Mouse (Mus musculus) heart, embryonic 13.5 days (tissue): ENCODE measurements around the gene Epn3. TPM values are rescaled to one million over a fixed set of nuclear protein-coding genes. Genes with fewer than 3 reads are reported as not detected.

Source experiments
- ATAC-seq: fragments of 200-750 bp; cut with Nextera tagmentation; 2 replicates; pipeline ENCODE4 v1.8.0; 2017; ENCODE audit warnings: moderate TSS enrichment; ENCODE audit not compliant: insufficient number of reproducible peaks, low FRiP score, low TSS enrichment; ENCODE audit errors: extremely low read depth
- H3K27ac ChIP-seq: fragments of 300-500 bp; sonication (generic); replicated peaks from 2 replicates; pipeline ENCODE4 v1.5.1; 2015; ENCODE audit warnings: moderate library complexity, mild to moderate bottlenecking, inconsistent platforms
- H3K27me3 ChIP-seq: fragments of 300-500 bp; sonication (generic); replicated peaks from 2 replicates; pipeline ENCODE4 v1.6.1; 2015; ENCODE audit warnings: mild to moderate bottlenecking, inconsistent platforms
- H3K36me3 ChIP-seq: fragments of 300-500 bp; sonication (generic); 2 replicates; pipeline ENCODE4 v1.6.1; 2015; ENCODE audit warnings: mild to moderate bottlenecking, inconsistent platforms
- H3K4me1 ChIP-seq: fragments of 300-500 bp; sonication (generic); 2 replicates; pipeline ENCODE4 v1.6.1; 2015; ENCODE audit warnings: inconsistent platforms
- H3K4me2 ChIP-seq: fragments of 300-500 bp; sonication (generic); 2 replicates; pipeline ENCODE4 v1.6.1; 2015; ENCODE audit warnings: inconsistent platforms, mild to moderate bottlenecking, moderate library complexity
- H3K4me3 ChIP-seq: fragments of 300-500 bp; sonication (generic); 2 replicates; pipeline ENCODE4 v1.5.1; 2015; ENCODE audit warnings: moderate library complexity, mild to moderate bottlenecking, inconsistent platforms
- H3K9ac ChIP-seq: fragments of 300-500 bp; sonication (generic); 2 replicates; pipeline ENCODE4 v1.6.1; 2015; ENCODE audit warnings: inconsistent platforms, mild to moderate bottlenecking, moderate library complexity
- H3K9me3 ChIP-seq: fragments of 300-500 bp; sonication (generic); 2 replicates; pipeline ENCODE4 v1.6.1; 2016; ENCODE audit warnings: inconsistent platforms
- WGBS: fragments of 180-500 bp; shearing (Covaris S2); methylation state at CpG from one replicate; pipeline ENCODE4 v1.1.7; 2015; ENCODE audit warnings: mixed read lengths; 5-methylcytosine and 5-hydroxymethylcytosine counted together
- polyA plus RNA-seq: library from polyadenylated mRNA; unstranded; fragments of >200 nt; fragmentation: Nextera tagmentation; extraction: Ambion mirVana; gene quantifications from 2 replicates; pipeline ENCODE4 v1.2.1, GENCODE M21; 2015

The Epn3 gene
- polyA plus RNA-seq, 1 experiment from 2014 or later = 11.8 TPM

DNA sequence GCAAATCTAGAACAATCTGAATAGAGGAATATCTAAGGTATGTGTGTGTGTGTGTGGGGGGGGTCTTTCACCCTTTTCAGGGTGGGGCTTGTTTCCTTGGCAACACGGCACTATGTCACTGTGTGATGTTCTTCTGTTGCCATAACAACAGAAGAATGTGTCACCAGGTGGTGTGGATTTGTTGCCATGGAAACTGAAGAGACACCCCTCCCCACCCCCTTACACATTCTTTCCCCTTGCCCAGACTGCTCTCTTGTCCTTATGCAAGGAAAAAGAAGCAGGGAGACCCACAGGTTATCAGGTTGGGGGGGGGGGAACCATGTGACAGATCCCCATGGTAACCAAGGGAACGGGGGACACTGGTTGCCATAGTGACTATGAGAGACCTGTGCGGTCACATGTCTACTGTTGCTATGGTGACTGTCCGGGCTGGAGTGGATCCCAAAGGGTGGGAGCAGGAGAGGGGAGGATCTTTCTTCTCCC, 31.2 kb downstream of the Epn3 start:
- H3K9ac ChIP-seq = no peak overlapping the region
- no peak for ATAC-seq
- H3K36me3 ChIP-seq = no peaks in the 10 kb centered on the region
- 0 out of 2 replicates have a peak overlapping the region, but pooled peaks have one; percentile 17 for H3K4me2 ChIP-seq
- H3K9me3 ChIP-seq = no peaks in the 10 kb centered on the region
- peak overlapping the region; percentile 49 for H3K27ac ChIP-seq
- H3K4me3 ChIP-seq = no peak overlapping the region
- H3K27me3 ChIP-seq = peaks cover 30% of the 10 kb centered on the region
- 33% methylated on average over 4 of the region's 4 CpGs for WGBS
- peaks cover 73% of the 10 kb centered on the region for H3K4me1 ChIP-seq

DNA sequence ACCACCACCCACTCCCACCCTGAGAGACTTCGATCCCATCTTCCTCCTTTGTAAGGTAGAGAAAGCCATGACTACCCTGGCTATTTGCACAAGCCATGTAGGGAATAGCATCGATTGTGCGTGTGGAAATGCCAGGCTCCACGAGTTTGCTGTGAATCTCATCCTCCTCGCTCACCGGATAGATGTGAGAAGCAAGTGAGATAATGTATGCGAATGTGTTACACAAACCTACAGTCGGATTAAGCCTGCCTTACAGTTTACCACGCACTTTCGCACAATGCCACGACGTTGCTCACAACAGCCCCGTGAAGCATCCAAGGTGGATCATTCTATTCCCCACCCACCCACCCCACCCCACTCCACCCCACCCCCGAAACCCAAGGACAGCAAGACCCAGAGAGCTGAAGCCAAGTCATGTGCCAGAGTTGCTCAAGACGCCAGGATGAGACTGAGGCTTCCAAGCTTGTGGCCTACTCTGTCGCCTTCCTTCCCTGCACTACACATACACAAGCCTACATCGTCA, 33.4 kb downstream of the Epn3 start:
- Histone ChIP-seq H3K9ac (no peak overlapping the region), H3K4me3 (no peak overlapping the region), H3K4me1 (peaks cover 51% of the 10 kb centered on the region), H3K9me3 (no peaks in the 10 kb centered on the region), H3K4me2 (no peak overlapping the region), H3K36me3 (peaks cover 4% of the 10 kb centered on the region; the same call in 1 of the 2 replicates), H3K27me3 (peaks cover 7% of the 10 kb centered on the region), H3K27ac (no peak overlapping the region)
- ATAC-seq = no peak
- 85% methylated on average over 17 of the region's 17 CpGs for WGBS

DNA sequence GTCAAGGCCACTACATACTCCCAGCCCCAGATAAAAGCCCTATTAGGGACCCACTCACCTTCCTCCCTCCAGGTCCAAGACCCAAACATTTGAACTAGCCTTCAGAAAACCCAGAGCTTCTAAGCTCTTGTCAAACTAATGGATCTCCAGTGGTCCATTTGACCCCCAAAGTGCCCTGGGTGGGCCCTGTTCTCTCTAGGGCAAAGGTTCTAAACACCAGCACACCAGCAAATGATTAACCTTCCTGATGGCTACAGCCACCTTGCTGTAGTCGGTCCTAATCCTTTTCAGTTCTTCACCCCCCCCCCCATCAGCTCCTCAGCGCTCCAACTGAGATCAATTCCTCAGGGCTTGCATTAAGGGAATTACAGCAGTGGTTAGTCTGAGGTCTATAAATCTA, 35.6 kb downstream of the Epn3 start:
- H3K27ac ChIP-seq = no peak overlapping the region
- ATAC-seq = no peak
- H3K9me3 ChIP-seq = no peaks in the 10 kb centered on the region
- H3K4me2 ChIP-seq = no peak overlapping the region
- 70% methylated on average over 2 of the region's 2 CpGs for WGBS
- H3K36me3 ChIP-seq = peaks cover 8% of the 10 kb centered on the region
- no peak overlapping the region for H3K9ac ChIP-seq
- H3K4me3 ChIP-seq = no peak overlapping the region
- H3K27me3 ChIP-seq = peaks cover 4% of the 10 kb centered on the region
- H3K4me1 ChIP-seq = peaks cover 33% of the 10 kb centered on the region

DNA sequence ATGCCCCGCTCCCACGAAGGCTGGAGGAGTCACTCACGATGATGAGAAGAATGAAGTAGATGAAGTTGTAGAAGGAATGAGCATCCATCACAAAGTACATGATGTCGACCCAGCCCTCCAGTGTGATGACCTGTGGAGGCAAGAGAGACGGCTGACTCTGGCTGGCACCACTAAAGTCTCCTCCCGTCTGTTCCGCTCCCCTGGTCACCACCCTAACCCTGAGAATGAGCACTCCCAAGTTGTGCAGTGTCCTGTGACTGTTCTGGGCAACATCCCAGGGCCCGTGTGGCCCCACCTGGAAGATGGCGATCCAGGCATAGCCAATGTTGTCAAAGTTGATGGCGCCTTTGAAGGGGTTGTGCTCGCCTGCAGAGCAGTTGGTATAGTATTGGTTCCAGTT, 37.9 kb downstream of the Epn3 start:
- no peak overlapping the region for H3K4me3 ChIP-seq
- ATAC-seq = no peak
- H3K36me3 ChIP-seq = peaks cover 9% of the 10 kb centered on the region
- H3K4me2 ChIP-seq = no peak overlapping the region
- H3K4me1 ChIP-seq = peaks cover 15% of the 10 kb centered on the region
- 87% methylated on average over 11 of the region's 11 CpGs for WGBS
- H3K27ac ChIP-seq = no peak overlapping the region
- H3K27me3 ChIP-seq = peaks cover 17% of the 10 kb centered on the region
- H3K9me3 ChIP-seq = no peaks in the 10 kb centered on the region
- no peak overlapping the region for H3K9ac ChIP-seq

DNA sequence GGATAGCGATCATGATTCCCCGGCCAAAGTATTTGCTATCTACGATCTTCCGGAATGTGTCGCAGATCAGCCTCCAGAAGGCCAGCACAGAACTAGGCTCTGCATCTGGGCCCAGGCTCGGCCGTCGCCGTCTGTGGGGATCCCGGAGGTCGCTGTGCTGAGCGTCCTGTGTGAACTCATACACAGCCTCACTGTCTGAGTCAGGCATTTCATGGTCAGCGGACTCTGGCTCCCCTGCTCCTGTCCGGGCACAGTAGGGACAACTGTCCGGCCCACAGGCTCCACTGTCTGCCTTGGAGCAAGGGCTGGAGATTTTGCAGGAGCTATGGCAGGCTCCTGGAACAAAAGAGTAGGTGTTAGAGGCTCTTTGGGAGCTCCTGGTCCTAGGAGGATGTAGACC, 42.8 kb downstream of the Epn3 start:
- H3K4me3 ChIP-seq = no peak overlapping the region
- 78% methylated on average over 15 of the region's 15 CpGs for WGBS
- no peaks in the 10 kb centered on the region for H3K9me3 ChIP-seq
- peaks cover 28% of the 10 kb centered on the region for H3K4me1 ChIP-seq
- H3K27ac ChIP-seq = no peak overlapping the region
- H3K36me3 ChIP-seq = peaks cover 6% of the 10 kb centered on the region
- no peak overlapping the region for H3K9ac ChIP-seq
- no peak overlapping the region for H3K4me2 ChIP-seq
- ATAC-seq = no peak
- peaks cover 37% of the 10 kb centered on the region for H3K27me3 ChIP-seq

DNA sequence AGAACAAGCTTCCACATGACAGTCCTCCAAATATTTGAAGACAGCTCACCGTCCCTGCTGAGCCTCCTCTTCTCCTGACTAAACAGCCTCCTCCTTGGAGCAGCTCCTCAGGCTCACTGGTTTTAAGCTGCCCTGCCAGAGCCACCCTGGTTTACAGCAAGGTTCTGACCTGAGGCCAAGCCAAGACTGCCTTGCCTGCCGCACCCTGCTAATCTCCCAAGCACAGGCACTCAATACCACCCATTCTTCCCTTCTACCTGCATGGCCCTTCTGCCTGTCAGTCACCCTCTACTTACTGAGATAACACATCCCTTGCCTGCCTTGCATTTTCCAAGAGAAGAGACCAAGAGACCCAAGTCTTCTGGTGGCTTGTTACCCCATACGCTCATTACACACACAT, 43.4 kb downstream of the Epn3 start:
- H3K27ac ChIP-seq = no peak overlapping the region

DNA sequence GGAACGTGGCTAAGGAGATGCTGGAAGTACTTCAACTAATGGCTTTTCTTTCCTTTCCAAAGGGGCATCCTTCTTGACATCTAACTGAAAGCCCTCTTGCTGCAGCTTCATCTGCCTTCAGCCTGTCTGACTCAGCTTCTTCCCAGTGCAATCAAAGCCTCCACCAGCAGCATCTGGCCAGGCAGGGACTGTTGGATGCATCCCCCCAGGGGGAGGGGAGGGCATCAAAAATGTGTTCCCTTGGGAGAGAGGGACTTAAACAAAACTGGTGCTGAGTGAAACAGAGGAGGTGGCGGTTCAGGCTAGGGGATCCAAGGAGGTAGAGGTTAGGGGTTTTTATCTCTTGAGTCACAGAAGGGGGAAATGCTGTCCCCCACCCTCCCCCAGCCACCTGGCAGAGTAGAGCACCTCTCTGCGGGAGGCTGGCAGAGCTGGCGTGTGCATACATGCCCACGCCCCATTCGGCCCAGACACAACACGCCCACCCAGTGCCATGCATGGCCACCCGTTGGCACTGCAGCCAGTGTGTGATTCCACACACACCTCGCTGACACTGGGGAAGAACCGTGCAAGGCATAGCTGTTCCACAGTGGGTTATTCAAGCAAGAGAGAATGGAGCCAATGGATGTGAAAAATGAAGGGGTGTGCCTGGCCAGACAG, 44.5 kb downstream of the Epn3 start:
- no peak overlapping the region for H3K4me3 ChIP-seq
- H3K27ac ChIP-seq = no peak overlapping the region
- H3K27me3 ChIP-seq = peaks cover 37% of the 10 kb centered on the region
- H3K36me3 ChIP-seq = peaks cover 4% of the 10 kb centered on the region; the same call in 1 of the 2 replicates
- WGBS = 71% methylated on average over 10 of the region's 10 CpGs
- H3K4me1 ChIP-seq = peaks cover 45% of the 10 kb centered on the region
- H3K9me3 ChIP-seq = no peaks in the 10 kb centered on the region
- no peak overlapping the region for H3K9ac ChIP-seq
- peak overlapping the region; percentile 27; the same call in 1 of the 2 replicates for H3K4me2 ChIP-seq
- ATAC-seq = no peak

More for the DNA sequence above, 43.4 kb downstream of the Epn3 start:
- peaks cover 35% of the 10 kb centered on the region for H3K4me1 ChIP-seq
- WGBS = 60% methylated on average over 3 of the region's 3 CpGs
- no peaks in the 10 kb centered on the region for H3K9me3 ChIP-seq
- H3K36me3 ChIP-seq = peaks cover 4% of the 10 kb centered on the region; the same call in 1 of the 2 replicates
- H3K4me3 ChIP-seq = no peak overlapping the region
- H3K4me2 ChIP-seq = peak overlapping the region; percentile 27; the same call in 1 of the 2 replicates
- H3K27me3 ChIP-seq = peaks cover 37% of the 10 kb centered on the region
- no peak for ATAC-seq
- no peak overlapping the region for H3K9ac ChIP-seq

DNA sequence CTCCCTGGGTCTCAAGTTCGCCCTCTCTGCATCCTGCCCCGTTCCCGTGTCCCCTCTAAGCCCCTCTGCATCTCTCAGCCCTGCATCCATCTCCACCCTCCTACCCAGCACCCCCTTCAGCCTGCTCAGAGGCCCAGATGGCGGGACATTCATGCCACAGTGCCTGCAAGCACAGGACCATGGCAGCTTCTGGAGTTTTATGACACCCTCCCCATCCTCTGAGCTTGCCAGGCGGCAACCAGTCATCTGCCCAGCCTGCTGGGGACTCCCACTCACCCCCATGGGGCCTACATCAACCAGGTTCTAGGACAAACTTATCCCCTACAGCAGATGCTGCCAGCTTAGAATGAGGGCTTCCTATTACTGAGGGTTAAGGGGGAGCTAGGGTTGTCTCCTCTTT, 45.0 kb downstream of the Epn3 start:
- peak overlapping the region; percentile 27; the same call in 1 of the 2 replicates for H3K4me2 ChIP-seq
- H3K27ac ChIP-seq = no peak overlapping the region
- no peak overlapping the region for H3K4me3 ChIP-seq
- peaks cover 4% of the 10 kb centered on the region; the same call in 1 of the 2 replicates for H3K36me3 ChIP-seq
- no peak overlapping the region for H3K9ac ChIP-seq
- ATAC-seq = no peak
- H3K9me3 ChIP-seq = no peaks in the 10 kb centered on the region
- H3K27me3 ChIP-seq = peaks cover 37% of the 10 kb centered on the region
- H3K4me1 ChIP-seq = peaks cover 50% of the 10 kb centered on the region
- WGBS = 74% methylated on average over 5 of the region's 5 CpGs

DNA sequence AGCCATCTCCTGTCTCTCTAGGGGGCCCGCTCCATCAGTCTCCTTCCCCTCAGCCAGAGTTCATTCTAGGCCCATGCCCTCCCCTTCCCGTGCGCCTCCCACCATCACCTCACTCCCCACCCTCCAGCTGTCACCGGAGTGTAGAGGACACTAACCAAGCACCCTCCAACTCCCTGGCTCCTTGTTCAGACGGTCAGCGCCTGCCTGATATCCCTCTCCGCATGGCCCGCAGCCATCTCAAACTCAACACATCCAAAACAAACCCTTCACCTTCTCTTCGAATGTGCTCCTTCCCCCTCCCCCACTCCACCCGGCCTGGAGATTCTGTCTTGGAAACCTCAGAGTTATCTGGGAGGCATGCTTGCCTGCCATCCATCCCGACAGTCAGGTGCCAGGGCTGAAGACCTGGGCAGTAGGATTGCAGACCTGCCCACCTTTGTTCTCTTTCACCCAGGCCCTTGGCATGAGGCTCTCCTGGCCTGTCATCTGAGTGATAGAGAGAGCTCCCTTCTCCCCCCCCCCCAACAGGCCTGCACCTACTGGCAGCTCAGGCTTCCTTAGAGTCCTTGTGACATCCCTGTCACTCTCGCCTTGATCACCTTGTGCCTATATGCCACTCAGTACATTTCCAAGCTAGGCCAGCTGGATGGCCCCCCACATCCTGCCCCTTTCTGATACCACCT, 48.5 kb downstream of the Epn3 start:
- peaks cover 31% of the 10 kb centered on the region for H3K27me3 ChIP-seq
- peaks cover 65% of the 10 kb centered on the region for H3K4me1 ChIP-seq
- peak; percentile 70; the same call in 1 of the 2 replicates for ATAC-seq
- peak overlapping the region; percentile 62; the same call in 1 of the 2 replicates for H3K9ac ChIP-seq
- 13% methylated on average over 12 of the region's 12 CpGs for WGBS
- H3K36me3 ChIP-seq = no peaks in the 10 kb centered on the region
- peak overlapping the region; percentile 93 for H3K27ac ChIP-seq
- no peak overlapping the region for H3K4me3 ChIP-seq
- H3K9me3 ChIP-seq = no peaks in the 10 kb centered on the region
- H3K4me2 ChIP-seq = peak overlapping the region; percentile 37

DNA sequence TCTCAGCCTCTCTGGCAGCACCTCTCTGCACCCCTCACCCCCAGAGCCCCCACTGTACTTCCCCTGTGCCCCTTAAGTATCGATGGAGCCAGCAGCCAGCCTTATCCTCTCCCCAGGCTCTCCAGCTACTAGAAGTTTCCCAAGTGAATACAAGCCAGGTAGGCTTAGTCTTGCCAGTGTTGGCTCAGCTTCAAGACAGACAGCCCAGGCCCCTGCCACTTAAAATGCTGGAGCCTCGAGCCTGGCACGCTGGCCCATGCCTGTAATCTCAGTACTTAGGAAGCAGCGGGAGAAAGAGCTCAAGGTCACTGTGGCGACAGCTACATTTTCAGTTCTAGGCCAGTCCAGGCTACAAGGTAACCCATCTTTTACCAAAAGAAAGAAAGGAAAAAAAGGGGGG, 49.9 kb downstream of the Epn3 start:
- Histone ChIP-seq H3K27ac (peak overlapping the region; percentile 93), H3K4me2 (peak overlapping the region; percentile 30; the same call in 1 of the 2 replicates), H3K4me1 (peaks cover 63% of the 10 kb centered on the region), H3K36me3 (no peaks in the 10 kb centered on the region), H3K4me3 (no peak overlapping the region), H3K9ac (peak overlapping the region; percentile 62; the same call in 1 of the 2 replicates), H3K27me3 (peaks cover 37% of the 10 kb centered on the region), H3K9me3 (no peaks in the 10 kb centered on the region)
- ATAC-seq = peak; percentile 4; the same call in 1 of the 2 replicates
- 32% methylated on average over 5 of the region's 5 CpGs for WGBS

DNA sequence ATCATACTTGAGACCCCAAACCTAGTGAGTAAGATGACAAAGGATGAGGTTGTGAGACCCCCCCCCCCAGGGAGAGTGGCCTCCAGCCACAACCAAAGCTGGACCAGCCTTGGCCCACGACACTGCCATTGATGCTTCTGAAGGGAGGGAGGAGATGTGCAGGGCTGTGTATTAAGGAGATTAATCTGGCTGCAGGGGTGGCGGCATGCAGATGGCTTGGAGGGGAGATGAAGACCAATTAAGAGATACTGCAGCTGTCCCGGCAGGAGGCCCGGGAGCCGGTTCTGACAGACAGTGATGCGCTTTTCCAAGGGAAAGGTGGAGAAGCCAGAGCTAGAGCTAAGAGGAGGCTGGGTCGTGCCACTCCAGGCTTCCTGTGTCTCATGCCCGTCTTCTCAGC, 50.5 kb downstream of the Epn3 start:
- peaks cover 66% of the 10 kb centered on the region for H3K4me1 ChIP-seq
- peaks cover 37% of the 10 kb centered on the region for H3K27me3 ChIP-seq
- no peaks in the 10 kb centered on the region for H3K36me3 ChIP-seq
- no peaks in the 10 kb centered on the region for H3K9me3 ChIP-seq
- no peak for ATAC-seq
- no peak overlapping the region for H3K4me2 ChIP-seq
- peak overlapping the region; percentile 93 for H3K27ac ChIP-seq
- 54% methylated on average over 8 of the region's 8 CpGs for WGBS
- H3K4me3 ChIP-seq = no peak overlapping the region
- no peak overlapping the region for H3K9ac ChIP-seq
